Mouse (Mus musculus): ENCODE measurements around the gene Rgl1. TPM values are rescaled to one million over a fixed set of nuclear protein-coding genes. Genes with fewer than 3 reads are reported as not detected.

Rgl1 gene
- total RNA-seq, 1 experiment from 2014 or later, result 7.3 TPM

DNA sequence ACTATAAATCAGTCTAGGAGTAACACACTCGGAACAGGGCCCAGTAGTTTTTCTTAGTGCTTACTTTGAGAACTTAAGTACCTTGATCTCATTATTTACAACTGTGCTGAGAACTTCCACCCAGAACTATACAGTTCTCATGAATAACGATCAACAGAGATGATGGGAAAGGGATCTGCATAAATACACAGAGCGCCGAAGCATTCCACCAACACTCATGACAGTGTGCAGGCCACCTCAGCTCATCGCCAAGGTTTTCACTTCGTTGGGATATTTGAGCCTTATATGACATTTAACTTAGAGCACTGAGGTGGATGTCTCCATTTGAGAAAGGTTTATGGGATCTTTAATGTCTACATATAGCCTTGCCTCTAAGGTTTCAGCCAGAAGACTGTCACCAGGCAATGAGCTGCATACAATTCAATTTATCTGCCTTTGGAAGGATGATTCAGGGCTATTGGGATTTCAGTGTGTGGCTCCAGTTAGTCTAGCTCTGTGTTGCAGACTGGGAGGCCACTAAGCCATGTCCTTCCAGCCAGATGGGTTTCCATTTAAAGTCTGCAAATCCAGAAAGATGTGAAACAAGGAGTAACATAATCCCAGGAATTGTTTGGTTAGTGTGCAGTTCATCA is 223.3 kb downstream of the Rgl1 start:
- ATAC-seq (replicated peaks; ENCODE audit: insufficient number of reproducible peaks, low FRiP score, low TSS enrichment, poor library complexity, severe bottlenecking), result no peak

GRCm38 (mm10) chr1:152540304-152540887 is 225.8 kb downstream of the Rgl1 start:
- no peak for ATAC-seq (replicated peaks; ENCODE audit: insufficient number of reproducible peaks, low FRiP score, low TSS enrichment, poor library complexity, severe bottlenecking)

GRCm38 (mm10) chr1:152538817-152539216 is 227.3 kb downstream of the Rgl1 start:
- no peak for ATAC-seq (replicated peaks; ENCODE audit: insufficient number of reproducible peaks, low FRiP score, low TSS enrichment, poor library complexity, severe bottlenecking)

DNA sequence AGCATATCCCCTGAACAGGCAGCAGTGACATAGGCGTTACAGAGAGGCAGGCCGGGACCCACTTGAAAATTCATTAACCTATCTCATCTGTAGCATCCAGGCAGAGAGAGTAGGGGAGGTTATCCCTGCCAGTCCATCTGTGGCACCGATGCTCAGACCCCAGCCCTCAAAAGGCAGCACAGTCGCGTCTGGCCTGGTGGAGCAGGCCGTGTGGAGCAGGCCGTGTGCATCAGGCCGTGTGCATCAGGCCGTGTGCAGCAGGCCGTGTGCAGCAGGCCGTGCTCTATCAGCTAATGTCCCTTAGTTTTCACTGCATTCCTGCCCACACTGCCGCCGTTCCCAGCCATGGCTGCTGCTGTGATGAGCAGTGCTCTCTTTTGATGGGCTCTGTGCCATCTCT is 229.0 kb downstream of the Rgl1 start:
- ATAC-seq (replicated peaks; ENCODE audit: insufficient number of reproducible peaks, low FRiP score, low TSS enrichment, poor library complexity, severe bottlenecking), result no peak

- ATAC-seq (replicated peaks; ENCODE audit: insufficient number of reproducible peaks, low FRiP score, low TSS enrichment, poor library complexity, severe bottlenecking), result 0 out of 2 replicates have a peak, but pooled peaks have one; percentile 27
These were observed 229.6 kb downstream of the Rgl1 start for GRCm38 (mm10) chr1:152536416-152537018.

- no peak for ATAC-seq (replicated peaks; ENCODE audit: insufficient number of reproducible peaks, low FRiP score, low TSS enrichment, poor library complexity, severe bottlenecking)
These were observed 231.6 kb downstream of the Rgl1 start for GRCm38 (mm10) chr1:152534531-152534930.

DNA sequence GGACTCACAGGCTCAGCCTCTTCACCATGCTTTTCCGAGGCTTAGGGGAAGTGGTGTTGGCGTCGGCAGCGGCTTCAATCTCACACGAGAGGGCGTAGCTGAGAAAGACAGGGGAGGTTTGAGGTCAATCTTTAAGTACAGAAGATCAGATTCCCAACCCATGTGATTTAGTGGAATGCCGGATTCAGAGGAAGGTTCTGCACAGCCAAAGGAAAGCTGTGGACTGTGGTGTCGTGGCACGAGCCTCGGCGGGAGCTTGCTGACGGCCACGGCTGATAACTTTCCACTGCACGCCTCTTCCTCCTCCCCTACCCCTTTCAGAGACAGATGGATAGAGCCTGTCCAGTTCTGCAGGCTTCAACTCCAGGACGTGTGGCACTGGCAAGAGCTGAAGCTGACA is 234.7 kb downstream of the Rgl1 start:
- ATAC-seq (replicated peaks; ENCODE audit: insufficient number of reproducible peaks, low FRiP score, low TSS enrichment, poor library complexity, severe bottlenecking), result 0 out of 2 replicates have a peak, but pooled peaks have one; percentile 5

- ATAC-seq (replicated peaks; ENCODE audit: insufficient number of reproducible peaks, low FRiP score, low TSS enrichment, poor library complexity, severe bottlenecking), result peak; percentile 64
These were observed 237.4 kb downstream of the Rgl1 start for GRCm38 (mm10) chr1:152528778-152529177.

GRCm38 (mm10) chr1:152528214-152528613 is 237.9 kb downstream of the Rgl1 start:
- ATAC-seq (replicated peaks; ENCODE audit: insufficient number of reproducible peaks, low FRiP score, low TSS enrichment, poor library complexity, severe bottlenecking), result no peak

- no peak for ATAC-seq (replicated peaks; ENCODE audit: insufficient number of reproducible peaks, low FRiP score, low TSS enrichment, poor library complexity, severe bottlenecking)
These were observed 240.0 kb downstream of the Rgl1 start for GRCm38 (mm10) chr1:152526154-152526553.

- peak; percentile 58 for ATAC-seq (replicated peaks; ENCODE audit: insufficient number of reproducible peaks, low FRiP score, low TSS enrichment, poor library complexity, severe bottlenecking)
These were observed 241.0 kb downstream of the Rgl1 start for GRCm38 (mm10) chr1:152524987-152525648.

DNA sequence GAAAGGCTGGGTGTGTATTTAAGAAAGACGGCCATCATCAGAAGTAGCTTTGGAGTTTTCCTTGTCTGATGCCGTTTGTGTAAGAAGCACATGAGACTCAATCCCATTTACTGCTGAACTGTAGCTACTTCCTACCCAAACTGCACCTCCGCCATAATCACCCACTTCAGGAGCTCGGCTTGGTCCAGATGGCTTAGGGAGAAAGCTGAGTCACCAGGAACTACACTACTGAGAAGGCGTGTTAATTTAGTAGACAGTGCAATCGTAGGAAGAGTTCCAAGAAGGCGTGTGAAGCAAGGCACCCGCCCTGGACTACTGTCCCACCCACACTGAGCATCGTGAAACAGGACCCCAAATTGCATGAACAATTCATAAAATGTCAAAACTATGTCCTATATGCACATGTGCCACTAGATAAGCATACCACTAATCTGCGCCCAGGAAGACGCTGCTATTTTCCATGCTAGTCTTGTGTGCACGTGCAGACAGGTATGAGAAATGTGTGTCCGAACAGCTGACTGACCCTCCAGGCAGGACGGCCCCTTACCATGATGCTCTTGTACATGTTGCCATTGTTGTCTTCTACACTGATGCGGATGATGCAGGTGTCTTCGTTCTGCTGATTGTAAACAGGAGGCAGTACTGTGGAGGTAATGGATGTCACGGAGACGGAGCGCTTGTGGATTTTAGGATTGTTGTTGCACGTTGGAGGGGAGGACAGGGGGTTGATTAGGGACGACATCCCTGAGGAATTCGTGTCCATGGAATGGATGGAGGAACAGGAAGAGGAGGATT is 241.9 kb downstream of the Rgl1 start:
- ATAC-seq (replicated peaks; ENCODE audit: insufficient number of reproducible peaks, low FRiP score, low TSS enrichment, poor library complexity, severe bottlenecking), result no peak

DNA sequence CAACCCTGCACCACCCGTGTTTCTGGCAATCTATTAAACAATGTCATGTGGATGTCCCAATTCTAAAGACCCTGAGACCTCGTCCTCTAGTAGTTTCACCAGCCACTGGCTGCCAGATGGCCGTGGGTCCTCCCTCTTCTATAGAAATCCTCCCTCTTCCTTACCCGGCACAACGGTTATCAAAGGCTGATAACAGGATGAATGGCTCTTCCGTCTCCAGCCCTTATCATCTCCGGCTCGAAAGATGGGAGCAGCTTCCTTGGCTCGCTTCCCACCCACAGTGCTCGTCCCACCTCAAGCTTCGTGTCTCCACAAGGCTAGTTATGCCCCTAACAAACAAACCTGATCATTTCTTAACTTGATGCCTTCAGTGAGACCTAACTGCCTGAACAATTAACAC is 242.9 kb downstream of the Rgl1 start:
- no peak for ATAC-seq (replicated peaks; ENCODE audit: insufficient number of reproducible peaks, low FRiP score, low TSS enrichment, poor library complexity, severe bottlenecking)

DNA sequence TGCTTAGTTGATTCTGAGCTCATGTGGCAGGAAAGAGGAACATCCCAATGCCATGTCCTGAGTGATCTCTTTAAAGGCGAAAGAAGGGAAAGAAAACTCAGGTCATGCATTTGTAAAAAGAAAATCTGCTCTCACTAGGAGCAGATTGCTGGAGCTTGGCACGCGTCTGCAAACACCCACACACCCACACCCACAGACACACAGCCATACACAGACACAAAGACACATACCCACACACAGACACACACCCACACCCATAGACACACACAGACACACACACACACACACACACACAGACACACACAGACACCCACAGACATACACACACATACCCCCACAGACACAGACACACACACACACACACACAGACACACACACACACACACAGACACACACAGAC is 243.9 kb downstream of the Rgl1 start:
- no peak for ATAC-seq (replicated peaks; ENCODE audit: insufficient number of reproducible peaks, low FRiP score, low TSS enrichment, poor library complexity, severe bottlenecking)

DNA sequence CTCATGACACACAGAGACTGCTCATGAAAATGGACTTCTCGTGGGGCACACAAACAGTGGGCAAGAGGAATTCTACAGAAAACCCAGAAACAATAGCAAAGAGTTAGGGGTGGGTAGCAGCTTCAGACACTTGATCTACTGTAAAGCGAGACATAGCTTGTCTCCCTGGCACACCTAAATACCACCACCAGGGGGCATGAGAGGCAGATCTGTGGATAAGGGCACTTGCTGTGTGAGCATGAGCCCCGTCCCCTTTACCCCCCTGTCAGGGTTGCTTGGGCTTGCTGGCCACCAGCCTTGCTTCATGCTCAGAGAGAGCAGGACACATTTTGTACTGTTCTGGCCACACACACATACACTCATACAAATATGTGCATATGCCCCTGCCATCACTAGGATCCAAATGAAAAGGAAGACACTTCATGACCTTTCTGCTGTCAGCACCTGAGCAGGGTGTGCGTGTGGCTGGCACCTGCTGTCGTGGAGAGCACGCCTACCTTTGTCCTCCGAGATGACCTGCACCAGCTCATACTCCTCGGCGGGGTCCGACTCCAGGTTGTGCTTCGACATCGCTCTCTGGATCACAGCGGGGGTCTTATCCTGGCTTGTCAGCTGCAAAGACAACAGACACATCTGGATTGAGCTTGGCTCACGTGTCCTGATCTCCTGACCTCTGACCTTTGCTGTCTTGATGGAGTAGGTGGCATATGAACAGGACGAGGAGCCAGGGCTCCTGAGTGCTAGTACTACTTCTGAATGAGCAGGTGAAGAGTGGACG is 245.2 kb downstream of the Rgl1 start:
- peak; percentile 48; the same call in 1 of the 2 replicates for ATAC-seq (replicated peaks; ENCODE audit: insufficient number of reproducible peaks, low FRiP score, low TSS enrichment, poor library complexity, severe bottlenecking)

DNA sequence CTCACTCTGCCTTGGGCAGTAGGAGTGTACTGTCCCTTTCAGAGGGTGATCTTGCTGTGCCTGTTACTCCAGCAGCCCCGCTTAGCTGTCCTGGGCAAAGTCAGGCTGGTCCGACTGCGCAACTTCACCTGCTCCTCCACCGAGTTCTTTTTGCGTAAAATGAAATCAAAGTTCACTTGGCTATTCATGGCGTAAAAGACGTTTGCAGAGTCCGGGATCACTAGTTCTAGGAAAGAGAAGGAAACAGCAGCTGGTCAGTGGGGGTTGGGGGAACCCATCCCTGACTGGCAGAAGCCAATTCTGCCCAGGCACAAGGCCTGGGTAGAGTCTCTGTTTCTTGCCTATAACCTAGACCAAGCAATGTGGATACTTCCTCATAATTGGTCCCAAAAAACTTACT is 247.2 kb downstream of the Rgl1 start:
- no peak for ATAC-seq (replicated peaks; ENCODE audit: insufficient number of reproducible peaks, low FRiP score, low TSS enrichment, poor library complexity, severe bottlenecking)

DNA sequence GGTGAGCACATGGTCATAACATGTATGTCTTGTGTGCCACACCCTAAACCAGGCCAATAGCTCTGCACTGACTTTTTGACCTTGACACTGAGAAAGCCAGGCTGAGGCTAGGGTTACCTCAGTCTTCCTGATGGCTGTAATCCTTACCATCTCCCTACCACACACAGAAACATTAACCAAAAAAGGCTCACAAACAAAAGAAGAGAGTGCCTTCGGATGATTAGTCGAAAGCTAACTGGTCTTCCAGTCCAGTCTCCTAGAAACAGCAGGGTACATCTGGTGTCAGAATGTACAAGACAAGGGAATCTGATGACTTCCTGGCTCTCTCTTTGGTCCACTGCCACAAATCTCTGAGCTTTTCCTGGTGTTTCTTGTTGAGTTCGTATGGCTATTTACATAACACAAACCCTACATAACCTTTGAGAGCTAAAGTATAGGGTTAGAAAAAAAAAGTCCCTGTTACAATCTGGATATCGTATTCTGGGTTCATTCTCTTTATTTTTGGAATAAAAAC is 249.0 kb downstream of the Rgl1 start:
- ATAC-seq (replicated peaks; ENCODE audit: insufficient number of reproducible peaks, low FRiP score, low TSS enrichment, poor library complexity, severe bottlenecking), result no peak

DNA sequence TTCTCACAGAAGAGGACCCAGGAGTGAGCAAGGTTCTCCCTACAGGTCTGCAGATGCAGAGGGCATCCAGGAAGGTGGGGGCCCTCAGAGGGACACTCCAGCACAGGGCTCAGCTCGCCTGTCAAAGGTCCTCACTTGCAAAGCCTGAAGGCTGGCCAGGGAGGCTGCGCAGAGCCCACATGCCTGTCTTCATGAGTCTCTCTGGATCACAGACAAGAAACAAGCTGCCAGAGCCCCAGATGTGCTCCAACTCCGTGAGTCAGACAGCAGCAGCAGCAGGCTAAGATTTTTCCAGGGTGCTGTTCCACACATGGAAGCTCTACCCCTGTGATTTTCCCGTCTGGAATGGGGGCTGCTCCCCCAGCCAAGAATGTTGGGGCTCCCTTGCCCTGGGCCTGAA is 251.9 kb downstream of the Rgl1 start:
- no peak for ATAC-seq (replicated peaks; ENCODE audit: insufficient number of reproducible peaks, low FRiP score, low TSS enrichment, poor library complexity, severe bottlenecking)

Measured in monocyte, adult 5-6 weeks (primary cell).